Mouse (Mus musculus): Measurements from ENCODE around the gene Grtp1.

The Grtp1 gene

DNA sequence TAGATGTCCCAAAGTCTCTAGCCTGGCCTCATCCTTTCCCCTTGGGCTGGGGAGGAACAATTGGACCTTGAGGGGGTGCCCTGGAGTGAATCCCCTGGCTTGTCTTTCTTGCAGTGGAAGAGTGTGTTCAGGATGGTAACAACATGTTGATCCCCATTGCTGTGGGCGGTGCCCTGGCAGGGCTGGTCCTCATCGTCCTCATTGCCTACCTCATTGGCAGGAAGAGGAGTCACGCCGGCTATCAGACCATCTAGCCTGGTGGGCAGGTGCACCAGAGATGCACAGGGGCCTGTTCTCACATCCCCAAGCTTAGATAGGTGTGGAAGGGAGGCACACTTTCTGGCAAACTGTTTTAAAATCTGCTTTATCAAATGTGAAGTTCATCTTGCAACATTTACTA lies 26.1 kb downstream of the Grtp1 start:
- no peak for DNase-seq (ENCODE audit: low read depth)

DNA sequence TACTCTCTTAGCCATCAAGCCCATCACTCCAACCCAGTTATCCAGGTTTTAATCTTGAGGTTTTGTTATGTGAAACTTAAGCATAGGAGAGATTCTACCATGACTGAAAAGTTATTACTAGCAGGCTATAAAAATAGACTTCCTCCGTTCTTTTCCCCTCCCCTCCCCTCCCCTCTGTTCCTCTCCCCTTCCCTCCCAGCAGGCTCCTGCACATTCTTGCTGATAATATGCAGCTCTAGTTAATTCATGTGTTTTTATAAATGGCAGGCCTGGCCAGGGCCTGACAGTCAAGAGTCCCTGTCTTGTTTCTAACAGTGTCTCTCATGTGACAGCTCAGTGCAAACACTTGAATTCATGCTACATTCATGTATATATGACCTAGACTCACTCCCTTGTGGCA lies 29.9 kb downstream of the Grtp1 start:
- no peak for DNase-seq (ENCODE audit: low read depth)

DNA sequence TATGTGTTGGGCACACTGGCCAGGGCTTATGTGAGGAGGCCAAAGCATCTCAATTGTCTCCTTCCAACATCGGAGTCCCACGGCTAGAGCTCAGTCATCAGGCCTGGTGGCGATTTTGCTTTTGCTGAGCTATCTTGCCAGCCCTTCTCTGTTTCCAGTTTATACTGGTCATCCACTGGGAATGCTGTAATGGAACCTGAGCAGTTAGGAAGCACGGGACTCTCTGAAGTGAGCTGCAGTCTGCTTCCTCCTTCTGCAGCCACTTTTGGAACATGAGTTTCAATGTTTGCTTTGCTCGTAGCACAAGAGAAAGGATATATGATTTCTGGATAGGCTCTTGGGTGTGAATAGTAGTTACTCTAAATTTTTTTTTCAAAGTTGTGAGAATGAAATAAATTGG lies 36.1 kb downstream of the Grtp1 start:
- no peak for DNase-seq (ENCODE audit: low read depth)

DNA sequence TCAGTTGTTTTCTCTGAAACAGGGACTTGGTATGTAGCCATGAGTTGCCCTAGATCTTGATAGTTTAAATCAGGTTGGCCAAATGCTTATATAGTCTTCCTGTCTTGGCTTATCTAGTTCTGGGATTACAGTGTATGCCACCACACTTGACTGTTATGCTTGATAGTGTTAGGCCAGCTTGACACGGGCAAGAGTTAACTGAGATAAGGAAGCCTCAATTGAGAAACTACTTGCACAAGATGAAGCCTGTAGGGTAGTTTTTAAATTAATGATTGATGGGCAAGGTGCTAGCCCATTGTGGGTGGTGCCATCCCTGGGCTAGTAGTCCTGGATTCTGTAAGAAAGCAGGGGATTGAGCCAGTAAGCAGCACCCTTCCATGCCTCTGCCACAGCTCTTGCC lies 36.9 kb downstream of the Grtp1 start:
- DNase-seq (ENCODE audit: low read depth) = no peak

DNA sequence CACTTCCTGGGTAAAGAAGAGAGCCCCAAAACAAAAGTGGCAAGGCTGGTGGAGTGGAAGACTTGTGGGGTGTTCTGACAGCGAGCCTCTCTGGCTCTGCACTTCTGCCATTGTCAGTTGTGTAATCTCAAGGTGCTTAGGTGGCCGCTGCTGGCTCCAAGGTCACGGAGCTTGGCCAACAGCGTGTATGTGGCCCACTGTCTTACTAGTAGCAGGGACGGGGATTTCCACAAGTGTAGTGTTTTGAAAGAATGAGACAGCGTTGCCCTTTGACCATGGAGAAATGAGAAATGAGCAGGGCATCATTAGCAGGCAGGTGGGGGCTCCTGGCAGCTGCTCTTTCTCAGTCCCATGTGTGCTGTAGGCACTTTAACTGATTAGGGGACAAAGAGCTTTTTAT lies 38.3 kb downstream of the Grtp1 start:
- no peak for DNase-seq (ENCODE audit: low read depth)

DNA sequence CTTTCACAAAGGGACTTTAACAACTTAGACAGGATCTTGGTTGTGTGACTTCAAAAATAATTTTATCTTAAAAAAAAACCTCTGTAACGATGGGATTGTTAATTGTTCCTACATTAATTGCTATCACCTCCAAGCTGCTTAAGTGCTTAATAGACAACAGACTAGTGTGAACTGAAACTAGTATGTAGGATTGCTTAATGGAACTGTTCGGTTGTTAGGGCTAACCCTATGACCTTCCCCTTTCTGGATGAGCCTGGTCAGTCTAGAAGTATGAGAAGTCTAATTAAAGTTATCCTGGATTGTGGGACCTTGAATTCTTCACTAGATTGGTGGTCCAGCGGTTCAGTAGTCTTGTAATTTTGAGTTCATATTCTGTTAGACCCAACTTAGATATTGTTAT lies 39.7 kb downstream of the Grtp1 start:
- DNase-seq (ENCODE audit: low read depth) = no peak

DNA sequence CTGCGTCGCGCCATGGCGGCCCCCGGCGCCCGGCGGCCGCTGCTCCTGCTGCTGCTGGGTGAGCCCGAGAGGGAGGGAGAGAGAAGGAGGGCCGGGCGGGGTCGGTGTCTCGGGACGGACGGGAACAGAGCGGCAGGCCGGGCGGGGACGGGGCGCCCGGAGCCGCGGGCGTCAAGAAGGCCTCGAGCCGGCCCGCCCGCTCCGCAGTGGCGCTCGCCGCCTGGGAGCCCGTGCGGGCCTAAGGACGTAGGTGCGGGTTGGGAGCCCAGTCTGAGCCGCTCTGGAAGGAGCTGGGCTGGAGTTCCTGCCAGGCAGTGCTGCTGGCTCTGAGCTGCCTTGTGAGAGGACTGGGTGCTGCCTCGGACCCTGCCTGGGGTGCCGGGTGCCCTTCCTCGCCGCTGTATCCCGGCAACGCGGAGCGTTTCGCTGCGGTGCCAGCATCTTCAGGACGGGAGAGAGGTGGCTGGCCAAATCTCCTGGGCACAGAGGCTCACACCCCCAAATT lies 41.0 kb downstream of the Grtp1 start:
- no peak for DNase-seq (ENCODE audit: low read depth)

DNA sequence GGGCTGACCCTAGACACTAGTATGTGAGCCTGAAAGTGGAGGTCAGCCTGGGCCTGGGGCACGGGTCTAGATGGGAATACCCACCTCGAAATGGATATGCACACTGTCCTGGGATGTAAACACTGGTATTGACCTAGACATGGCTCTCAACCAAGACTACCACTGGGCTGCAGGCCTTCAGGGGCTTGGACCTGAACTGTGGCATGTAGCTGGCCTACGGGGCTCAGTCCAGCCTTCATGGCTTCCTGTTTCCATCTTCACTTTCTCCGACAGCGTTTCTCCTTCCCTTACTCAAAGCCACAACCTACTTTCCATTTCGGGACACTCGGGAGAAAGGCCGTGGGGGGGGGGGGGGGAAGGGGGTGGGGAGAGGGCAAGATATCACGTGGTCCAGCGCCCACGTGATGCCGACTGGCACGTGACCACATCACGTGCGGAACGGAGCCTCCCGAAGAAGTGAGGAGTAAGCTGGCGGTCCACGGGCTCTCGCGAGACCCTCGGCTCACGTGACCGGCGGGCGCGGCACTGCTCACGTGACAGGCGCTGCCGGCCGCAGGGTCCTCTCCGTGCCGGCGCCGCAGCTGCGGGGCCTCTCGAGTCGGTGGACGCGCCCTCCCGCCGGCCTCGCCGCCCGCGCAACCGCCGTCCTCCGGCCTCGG lies 41.6 kb downstream of the Grtp1 start, which contains the start of gene Lamp1:
Gene Lamp1, plus strand, starts transcription at position 444 of the 659 bp plus-strand sequence.
- peak; percentile 92 for DNase-seq (ENCODE audit: low read depth)

DNA sequence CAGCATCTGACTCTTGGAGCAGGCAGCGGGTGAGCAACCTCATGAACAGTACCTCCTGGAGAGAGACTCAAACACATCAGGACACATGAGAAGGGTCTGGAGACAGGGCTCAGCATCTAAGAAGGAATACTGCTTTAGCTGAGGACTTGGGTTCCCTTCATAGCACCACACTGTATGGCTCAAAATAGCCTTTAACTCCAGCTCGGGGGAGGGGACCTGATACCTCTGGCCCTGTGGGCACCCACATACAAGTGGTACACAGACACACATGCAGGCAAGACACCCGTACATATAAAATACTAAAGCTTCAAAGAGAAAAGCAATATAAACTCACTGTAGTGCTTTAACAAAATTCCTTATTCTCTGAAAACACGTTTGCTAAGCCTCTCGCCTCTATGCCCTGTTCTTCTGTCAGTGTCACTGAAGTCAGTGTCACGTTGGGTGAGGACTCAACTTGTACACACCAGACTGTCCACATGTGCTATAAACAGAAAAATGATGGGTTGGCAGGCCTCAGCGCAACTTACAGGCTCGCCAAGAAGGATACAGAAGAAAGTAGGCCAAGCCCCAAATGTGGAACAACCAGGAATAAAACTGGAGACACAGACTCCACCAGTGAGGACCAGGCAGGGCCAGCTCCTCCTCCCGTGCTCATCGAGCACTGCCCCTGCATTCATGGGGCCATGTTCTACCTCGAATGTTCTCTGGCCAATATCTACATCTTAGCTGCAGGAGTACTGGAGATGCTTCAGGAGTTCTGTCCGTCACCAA lies 43.9 kb downstream of the Grtp1 start:
- DNase-seq (ENCODE audit: low read depth) = no peak

DNA sequence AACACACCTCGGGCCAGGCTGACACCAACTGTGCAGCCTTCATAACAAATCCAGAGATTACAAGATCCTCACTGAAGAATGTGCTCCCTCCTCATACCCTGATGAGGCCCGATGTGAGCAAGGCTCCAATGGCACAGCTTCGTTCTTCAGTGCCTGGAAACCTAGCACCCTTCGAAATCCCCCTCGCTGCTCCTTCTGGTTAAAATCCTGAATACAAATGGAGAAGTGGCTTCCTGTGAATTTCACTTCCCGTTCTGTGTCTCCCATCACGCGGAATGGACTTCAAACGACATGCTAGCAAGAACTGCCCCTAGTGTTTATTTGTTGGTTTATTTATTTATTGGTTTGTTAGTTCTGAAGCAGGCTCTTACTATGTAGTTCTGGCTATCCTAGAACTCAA lies 45.1 kb downstream of the Grtp1 start:
- no peak for DNase-seq (ENCODE audit: low read depth)

DNA sequence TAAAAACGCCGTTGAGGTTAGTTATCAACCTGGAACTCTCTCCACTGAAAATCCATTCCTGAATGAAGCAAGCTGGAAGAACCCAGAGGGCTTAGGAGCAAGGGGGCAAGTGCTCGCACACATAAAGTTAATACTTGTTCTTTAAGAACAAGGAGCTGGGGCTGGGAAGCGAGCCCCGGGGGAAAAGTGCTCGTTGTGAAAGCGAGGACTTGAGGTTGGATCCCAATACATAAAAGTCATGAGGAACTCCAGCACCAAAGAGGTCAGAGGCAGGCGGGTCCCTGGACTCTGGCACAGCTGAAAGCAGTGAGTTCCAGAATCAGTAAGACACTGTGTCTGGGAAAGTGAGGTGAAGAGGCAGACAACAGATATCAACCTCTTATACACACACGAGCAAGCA lies 46.3 kb downstream of the Grtp1 start:
- DNase-seq (ENCODE audit: low read depth) = no peak

DNA sequence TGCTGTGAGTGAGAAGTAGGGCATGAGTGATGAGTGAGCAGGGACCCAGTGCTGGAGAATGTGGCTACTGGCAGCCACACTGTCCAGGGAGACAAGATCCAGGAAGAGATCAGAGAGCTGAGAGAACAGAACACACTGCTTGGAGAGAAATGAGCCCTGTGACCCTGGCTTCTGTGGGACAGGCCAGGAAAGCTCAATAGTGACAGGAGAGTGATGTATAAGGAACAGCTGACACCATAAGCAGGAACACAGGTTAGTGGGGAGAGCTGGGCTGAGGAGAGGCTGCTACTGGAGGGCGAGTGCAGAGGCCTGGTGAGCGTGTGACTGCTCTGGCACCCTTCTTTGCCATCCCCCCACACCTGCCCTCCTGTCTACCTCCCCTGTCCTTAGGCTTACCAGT lies 49.5 kb downstream of the Grtp1 start:
- DNase-seq (ENCODE audit: low read depth) = no peak

DNA sequence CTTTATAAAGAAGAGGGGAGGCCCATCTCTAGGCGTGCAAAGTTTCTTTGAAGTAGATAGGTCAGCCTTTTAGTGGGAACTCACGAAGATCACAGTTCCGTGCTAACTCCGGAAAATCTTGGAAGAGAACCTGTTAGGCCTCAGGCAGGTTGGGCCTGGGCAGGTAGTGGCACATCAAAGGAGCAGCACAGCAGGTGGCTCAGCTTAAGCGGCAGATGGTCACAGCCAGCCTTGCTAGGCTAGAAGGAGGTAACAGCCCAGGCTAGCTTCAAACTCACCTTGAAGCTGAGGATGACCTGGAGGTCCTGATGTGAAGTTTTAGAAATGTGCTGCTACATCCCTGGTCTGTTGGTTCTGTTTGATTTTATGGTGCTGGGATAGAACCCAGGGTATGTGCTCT lies 50.6 kb downstream of the Grtp1 start:
- DNase-seq (ENCODE audit: low read depth) = no peak

DNA sequence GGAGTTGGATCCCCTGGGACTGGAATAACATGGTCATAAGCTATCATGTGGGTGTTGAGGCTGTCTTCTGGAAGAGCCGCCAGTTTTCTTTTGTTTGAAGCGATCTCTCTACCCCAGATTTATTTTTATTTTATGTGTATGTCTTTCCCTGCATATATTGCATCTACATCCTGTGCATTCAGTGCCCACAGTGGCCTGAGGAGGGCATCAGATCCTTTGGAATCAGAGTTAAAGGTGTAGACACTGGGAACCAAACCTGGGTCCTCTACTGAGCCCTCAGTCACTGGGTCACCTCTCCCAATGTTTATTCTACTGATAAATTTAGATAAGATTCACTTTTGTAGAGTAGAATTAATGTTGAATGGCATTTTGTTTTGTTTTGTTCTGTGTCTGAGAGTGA lies 51.1 kb downstream of the Grtp1 start:
- no peak for DNase-seq (ENCODE audit: low read depth)

DNA sequence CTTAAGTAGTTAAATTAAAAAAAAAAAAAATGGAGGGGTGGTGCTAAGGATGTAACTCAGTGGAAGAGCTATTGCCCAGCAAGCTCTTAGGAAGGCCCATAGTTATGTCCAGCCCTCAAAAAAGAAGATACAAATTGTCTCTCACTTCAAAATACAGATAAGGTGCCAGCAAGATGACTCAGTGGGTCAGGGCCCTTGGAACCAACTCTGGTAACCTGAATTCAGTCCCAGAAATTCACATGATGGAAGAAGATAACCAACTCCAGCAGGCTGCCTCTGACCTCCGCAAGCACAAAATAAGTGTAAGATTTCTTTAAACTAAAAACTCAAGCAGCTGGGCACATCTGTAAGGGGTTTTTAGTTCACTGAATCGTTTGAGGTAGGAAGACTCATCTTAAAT lies 51.9 kb downstream of the Grtp1 start:
- peak; percentile 14 for DNase-seq (ENCODE audit: low read depth)

DNA sequence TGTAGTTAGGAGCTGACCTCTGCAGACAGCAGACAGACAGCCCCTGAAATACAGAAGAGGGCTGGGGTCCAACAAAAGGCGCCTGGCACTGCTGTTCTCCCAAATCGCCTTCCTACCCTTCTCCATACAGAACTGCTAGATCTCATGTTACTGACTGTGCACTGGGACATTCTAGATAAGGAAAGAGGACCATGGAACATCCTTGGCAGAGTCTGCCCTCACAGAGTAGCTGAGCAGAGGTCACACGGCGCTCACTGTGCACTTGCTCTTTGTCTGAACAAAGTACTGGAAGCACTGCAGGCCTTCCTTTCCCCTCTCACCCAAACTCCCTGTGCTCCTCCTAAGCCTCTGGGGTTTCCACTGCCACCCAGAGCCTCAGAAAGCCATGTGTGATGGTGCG lies 58.7 kb downstream of the Grtp1 start:
- DNase-seq (ENCODE audit: low read depth) = no peak

DNA sequence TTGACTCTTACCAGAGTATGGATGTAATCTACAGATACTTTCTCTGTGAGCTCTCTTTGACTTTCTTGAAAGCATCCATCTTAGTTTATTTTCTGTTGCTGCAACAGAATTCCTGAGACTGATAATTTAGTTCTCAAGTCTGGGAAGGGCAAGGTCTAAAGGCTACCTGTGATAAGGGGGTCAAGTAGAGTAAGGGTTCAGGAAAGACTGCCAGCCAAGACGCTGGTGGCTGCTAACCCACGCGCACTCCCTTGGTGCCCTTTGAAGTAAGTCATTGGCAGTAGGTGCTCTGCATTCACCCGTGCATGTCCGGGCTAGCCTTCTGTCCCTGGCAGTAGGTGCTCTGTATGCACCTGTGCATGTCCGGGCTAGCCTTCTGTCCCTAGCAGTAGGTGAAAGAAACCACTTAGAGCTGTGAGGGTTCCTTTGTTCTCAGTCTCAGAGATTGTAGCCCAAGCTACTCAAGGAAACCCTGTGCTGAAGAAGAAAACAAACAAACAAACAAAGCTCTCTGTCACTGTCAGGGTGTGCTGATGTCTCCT lies 60.7 kb downstream of the Grtp1 start:
- DNase-seq (ENCODE audit: low read depth) = no peak

DNA sequence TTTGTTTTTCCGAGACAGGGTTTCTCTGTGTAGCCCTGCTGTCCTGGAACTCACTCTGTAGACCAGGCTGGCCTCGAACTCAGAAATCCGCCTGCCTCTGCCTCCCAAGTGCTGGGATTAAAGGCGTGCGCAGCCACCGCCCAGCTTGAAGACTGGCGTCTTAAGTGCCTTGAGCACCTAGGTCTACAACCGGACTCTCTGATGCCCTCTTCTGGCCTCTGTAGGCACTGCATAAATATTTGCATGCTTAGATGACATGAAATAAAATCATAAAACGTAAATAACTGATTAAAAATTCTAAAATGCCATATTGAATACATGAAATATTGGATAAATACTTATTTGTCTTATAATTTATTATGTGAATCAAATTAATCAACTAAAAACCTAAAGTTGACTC lies 68.2 kb downstream of the Grtp1 start:
- DNase-seq (ENCODE audit: low read depth) = peak; percentile 44

DNA sequence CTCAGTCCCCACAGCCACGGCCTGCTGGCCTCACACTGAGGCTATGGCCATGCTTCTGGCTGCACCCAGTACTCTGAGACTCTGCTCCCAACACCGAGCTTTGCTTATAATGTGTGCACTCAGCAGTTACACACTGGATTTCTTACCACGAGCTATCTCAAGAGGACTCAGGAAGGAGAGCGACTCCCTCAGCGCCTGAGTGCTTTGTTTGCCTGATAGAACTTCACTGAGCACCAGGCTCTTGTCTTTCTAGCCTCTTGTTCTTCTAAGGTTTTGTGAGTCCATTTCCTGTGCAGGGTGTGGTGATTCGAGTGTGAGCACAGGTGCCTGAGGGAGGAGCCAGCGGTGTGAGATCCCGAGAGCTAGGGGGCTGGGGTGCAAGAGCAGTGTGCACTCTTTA lies 75.5 kb downstream of the Grtp1 start:
- no peak for DNase-seq (ENCODE audit: low read depth)

DNA sequence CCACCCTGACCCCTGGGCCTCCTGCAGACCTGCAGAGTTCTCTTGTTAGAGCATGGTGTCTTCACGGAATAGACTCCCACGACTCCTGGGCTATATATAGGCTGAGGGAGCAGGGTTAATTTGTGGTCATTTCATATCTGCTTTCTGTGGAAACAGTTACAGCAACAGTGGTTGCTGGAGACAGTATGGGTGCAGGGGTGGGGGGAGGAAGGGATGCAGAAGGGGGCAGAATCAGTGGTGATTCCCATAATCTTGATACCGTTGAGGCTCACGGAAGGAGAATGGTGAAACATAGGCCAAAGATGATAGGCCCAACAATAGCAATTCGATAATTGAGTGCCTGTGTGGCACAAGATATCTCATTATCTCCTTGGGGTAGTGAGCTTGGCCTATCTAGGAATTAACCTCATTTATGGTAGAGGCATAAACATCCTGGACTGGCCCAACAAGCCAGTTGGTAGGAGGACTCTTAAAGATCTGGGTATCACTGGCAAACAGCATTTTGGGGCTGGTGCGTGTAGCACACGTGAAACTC lies 77.5 kb downstream of the Grtp1 start:
- no peak for DNase-seq (ENCODE audit: low read depth)

All from fibroblast of lung, adult 2 months (primary cell).